Mouse (Mus musculus) hindbrain, embryonic 16.5 days (tissue): ENCODE data around the gene Rexo2. TPM values are rescaled to one million over a fixed set of nuclear protein-coding genes. Genes with fewer than 3 reads are reported as not detected.

Experiments used
- ATAC-seq: fragments of 200-750 bp; cut with Nextera tagmentation; 2 replicates; pipeline ENCODE4 v1.8.0; 2017; ENCODE audit warnings: moderate TSS enrichment, moderate library complexity
- H3K27ac ChIP-seq: fragments of 300-500 bp; sonication (generic); 2 replicates; pipeline ENCODE4 v1.5.1; 2014; ENCODE audit warnings: low read depth, mild to moderate bottlenecking, control low read depth, low read length, moderate library complexity
- H3K27me3 ChIP-seq: fragments of 300-500 bp; sonication (generic); replicated peaks from 2 replicates; pipeline ENCODE4 v1.6.1; 2014; ENCODE audit warnings: low read length; ENCODE audit not compliant: control insufficient read depth, insufficient read depth
- H3K36me3 ChIP-seq: fragments of 300-500 bp; sonication (generic); 2 replicates; pipeline ENCODE4 v1.6.1; 2014; ENCODE audit warnings: mild to moderate bottlenecking, low read length, moderate library complexity, mixed read lengths; ENCODE audit not compliant: control insufficient read depth, insufficient read depth
- H3K4me1 ChIP-seq: fragments of 300-500 bp; sonication (generic); 2 replicates; pipeline ENCODE4 v1.6.1; 2014; ENCODE audit warnings: low read depth, low read length; ENCODE audit not compliant: control insufficient read depth, insufficient read depth
- H3K4me2 ChIP-seq: fragments of 300-500 bp; sonication (generic); 2 replicates; pipeline ENCODE4 v1.6.1; 2014; ENCODE audit warnings: mild to moderate bottlenecking, low read length, control low read depth, moderate library complexity
- H3K4me3 ChIP-seq: fragments of 300-500 bp; sonication (generic); 2 replicates; pipeline ENCODE4 v1.5.1; 2014; ENCODE audit warnings: mild to moderate bottlenecking, low read length, control low read depth, moderate library complexity
- H3K9ac ChIP-seq: fragments of 300-500 bp; sonication (generic); 2 replicates; pipeline ENCODE4 v1.6.1; 2014; ENCODE audit warnings: low read depth, mild to moderate bottlenecking, control low read depth, low read length, moderate library complexity
- H3K9me3 ChIP-seq: fragments of 300-500 bp; sonication (generic); 2 replicates; pipeline ENCODE4 v1.6.1; 2014; ENCODE audit warnings: mild to moderate bottlenecking, low read length, moderate library complexity; ENCODE audit not compliant: control insufficient read depth
- WGBS: fragments of 180-500 bp; shearing (Covaris S2); extraction: QIAGEN DNeasy Blood & Tissue Kit; methylation state at CpG from one replicate; pipeline ENCODE4 v1.1.7; 2014; 5-methylcytosine and 5-hydroxymethylcytosine counted together
- microRNA-seq: library from miRNA; unstranded; fragments of <30 nt; microRNA quantifications from one replicate; pipeline ENCODE4, GENCODE M21; 2017
- polyA plus RNA-seq: library from polyadenylated mRNA; unstranded; fragments of >200 nt; fragmentation: Nextera tagmentation; extraction: Ambion mirVana; gene quantifications from 2 replicates; pipeline ENCODE4 v1.2.1, GENCODE M21; 2015

The Rexo2 gene
- polyA plus RNA-seq, 1 experiment from 2014 or later, result 122 TPM

GRCm38 (mm10) chr9:48422382-48422781, 58.0 kb downstream of the Rexo2 start:
- H3K4me2 ChIP-seq, result no peak overlapping the region
- H3K27me3 ChIP-seq, result no peaks in the 10 kb centered on the region
- H3K4me1 ChIP-seq, result no peaks in the 10 kb centered on the region
- no peaks in the 10 kb centered on the region for H3K36me3 ChIP-seq
- no peak for ATAC-seq
- H3K4me3 ChIP-seq, result no peak overlapping the region
- 84% methylated on average over 8 of the region's 8 CpGs for WGBS
- no peak overlapping the region for H3K27ac ChIP-seq
- no peak overlapping the region for H3K9ac ChIP-seq
- H3K9me3 ChIP-seq, result no peaks in the 10 kb centered on the region

- H3K9me3 ChIP-seq, result no peaks in the 10 kb centered on the region
- H3K36me3 ChIP-seq, result no peaks in the 10 kb centered on the region
- H3K4me1 ChIP-seq, result no peaks in the 10 kb centered on the region
- no peak overlapping the region for H3K9ac ChIP-seq
- no peak overlapping the region for H3K27ac ChIP-seq
- no peak for ATAC-seq
- no peaks in the 10 kb centered on the region for H3K27me3 ChIP-seq
- H3K4me2 ChIP-seq, result no peak overlapping the region
- WGBS, result 72% methylated on average over 2 of the region's 2 CpGs
- H3K4me3 ChIP-seq, result no peak overlapping the region
These were observed 58.9 kb downstream of the Rexo2 start for GRCm38 (mm10) chr9:48421561-48421960.

- no peak overlapping the region for H3K4me2 ChIP-seq
- no peak overlapping the region for H3K27ac ChIP-seq
- H3K9me3 ChIP-seq, result no peaks in the 10 kb centered on the region
- no peak for ATAC-seq
- H3K4me3 ChIP-seq, result no peak overlapping the region
- H3K27me3 ChIP-seq, result no peaks in the 10 kb centered on the region
- no peaks in the 10 kb centered on the region for H3K4me1 ChIP-seq
- 90% methylated on average over 2 of the region's 2 CpGs for WGBS
- no peaks in the 10 kb centered on the region for H3K36me3 ChIP-seq
- no peak overlapping the region for H3K9ac ChIP-seq
These were observed 59.4 kb downstream of the Rexo2 start for GRCm38 (mm10) chr9:48421029-48421428.

GRCm38 (mm10) chr9:48420437-48420836, 60.0 kb downstream of the Rexo2 start:
- Histone ChIP-seq H3K4me3 (no peak overlapping the region), H3K4me2 (no peak overlapping the region), H3K27me3 (no peaks in the 10 kb centered on the region), H3K27ac (no peak overlapping the region), H3K4me1 (no peaks in the 10 kb centered on the region), H3K9me3 (no peaks in the 10 kb centered on the region), H3K36me3 (no peaks in the 10 kb centered on the region), H3K9ac (no peak overlapping the region)
- ATAC-seq, result no peak
- WGBS, result 85% methylated on average over 7 of the region's 7 CpGs

GRCm38 (mm10) chr9:48418829-48419228, 61.6 kb downstream of the Rexo2 start:
- no peak overlapping the region for H3K4me3 ChIP-seq
- 83% methylated on average over 8 of the region's 8 CpGs for WGBS
- no peaks in the 10 kb centered on the region for H3K36me3 ChIP-seq
- H3K9ac ChIP-seq, result no peak overlapping the region
- no peaks in the 10 kb centered on the region for H3K27me3 ChIP-seq
- no peak overlapping the region for H3K4me2 ChIP-seq
- no peaks in the 10 kb centered on the region for H3K4me1 ChIP-seq
- no peaks in the 10 kb centered on the region for H3K9me3 ChIP-seq
- no peak for ATAC-seq
- no peak overlapping the region for H3K27ac ChIP-seq

Small RNAs within 50 kb of the gene (microRNA-seq; reads per million reads assigned to microRNA genes)
- gene Gm23653, result not detected

Other genes starting within 250 kb of the Rexo2 start
- gene Nxpe2, start 127.2 kb downstream of the Rexo2 start, polyA plus RNA-seq, result 0.45 and 0.71 TPM in 2 replicates
- 72.0 and 73.1 TPM in 2 replicates for gene Rbm7, start 14.7 kb upstream of the Rexo2 start, polyA plus RNA-seq
- 20.2 TPM in 2 replicates for gene Gm5617, start 14.8 kb upstream of the Rexo2 start, polyA plus RNA-seq
- 1.9 and 2.6 TPM in 2 replicates for gene Nnmt, start 124.5 kb upstream of the Rexo2 start, polyA plus RNA-seq